Mouse (Mus musculus): ENCODE data around the gene Scn3b.

Gene Scn3b

DNA sequence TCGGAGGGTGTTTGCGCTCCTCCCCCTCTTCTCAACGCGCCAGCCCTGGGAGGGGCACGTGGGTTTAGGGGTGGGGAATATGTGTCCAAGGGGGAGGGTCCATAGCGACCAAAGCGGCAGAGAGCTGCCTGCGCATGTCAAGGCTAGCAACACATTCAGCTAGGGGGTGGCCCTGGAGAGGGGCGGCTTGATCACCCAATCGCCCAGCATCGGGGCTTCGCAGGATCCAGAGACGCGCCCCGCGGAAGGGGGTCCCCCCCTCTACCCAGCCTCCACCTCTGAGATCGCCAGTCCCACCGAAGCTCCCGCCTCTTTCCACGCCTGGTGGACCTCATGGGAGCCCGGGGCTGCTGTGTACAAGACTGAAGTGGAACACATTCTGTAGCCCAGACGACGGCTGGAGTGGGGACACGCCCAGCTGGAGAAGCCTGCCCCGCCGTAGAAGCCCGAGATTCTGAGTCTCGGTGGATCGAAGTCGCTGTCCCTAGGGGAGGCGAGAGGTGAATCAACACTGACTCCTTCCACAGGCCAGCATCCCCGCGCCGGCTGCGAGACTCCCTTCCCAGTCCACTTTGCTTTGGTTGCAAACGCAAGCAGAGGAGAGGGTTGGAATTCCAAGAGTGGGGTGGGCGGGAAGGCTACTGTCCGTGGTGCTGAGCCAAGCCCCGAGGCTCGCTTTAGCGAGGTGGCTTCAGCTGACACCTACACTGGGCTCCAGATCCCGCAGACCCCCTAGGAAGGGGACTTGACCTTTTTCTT lies at the start of gene Scn3b:
Gene Scn3b (plus strand): TSS at position 115 of the 759 bp plus-strand sequence.
- DNase-seq, result peak; percentile 74

DNA sequence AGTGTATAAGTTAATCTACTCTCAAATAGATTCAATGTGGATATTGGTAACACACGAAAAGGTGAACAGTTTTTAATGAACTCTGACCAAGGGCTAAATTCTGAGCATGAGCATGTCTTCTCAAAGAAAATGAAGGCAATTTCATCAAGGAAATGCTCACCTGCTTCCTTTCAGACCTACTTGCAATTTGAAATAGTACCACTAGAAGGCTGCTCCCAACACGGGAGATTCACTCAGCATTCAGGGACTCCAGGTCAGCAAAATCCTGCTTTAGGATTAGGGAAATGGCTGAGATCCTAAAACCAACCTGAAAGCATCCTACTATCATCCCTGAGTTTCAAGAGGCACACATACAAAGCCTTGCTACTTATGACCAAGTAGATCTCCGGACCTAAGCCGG lies 44.7 kb upstream of the Scn3b start:
- DNase-seq, result no peak

DNA sequence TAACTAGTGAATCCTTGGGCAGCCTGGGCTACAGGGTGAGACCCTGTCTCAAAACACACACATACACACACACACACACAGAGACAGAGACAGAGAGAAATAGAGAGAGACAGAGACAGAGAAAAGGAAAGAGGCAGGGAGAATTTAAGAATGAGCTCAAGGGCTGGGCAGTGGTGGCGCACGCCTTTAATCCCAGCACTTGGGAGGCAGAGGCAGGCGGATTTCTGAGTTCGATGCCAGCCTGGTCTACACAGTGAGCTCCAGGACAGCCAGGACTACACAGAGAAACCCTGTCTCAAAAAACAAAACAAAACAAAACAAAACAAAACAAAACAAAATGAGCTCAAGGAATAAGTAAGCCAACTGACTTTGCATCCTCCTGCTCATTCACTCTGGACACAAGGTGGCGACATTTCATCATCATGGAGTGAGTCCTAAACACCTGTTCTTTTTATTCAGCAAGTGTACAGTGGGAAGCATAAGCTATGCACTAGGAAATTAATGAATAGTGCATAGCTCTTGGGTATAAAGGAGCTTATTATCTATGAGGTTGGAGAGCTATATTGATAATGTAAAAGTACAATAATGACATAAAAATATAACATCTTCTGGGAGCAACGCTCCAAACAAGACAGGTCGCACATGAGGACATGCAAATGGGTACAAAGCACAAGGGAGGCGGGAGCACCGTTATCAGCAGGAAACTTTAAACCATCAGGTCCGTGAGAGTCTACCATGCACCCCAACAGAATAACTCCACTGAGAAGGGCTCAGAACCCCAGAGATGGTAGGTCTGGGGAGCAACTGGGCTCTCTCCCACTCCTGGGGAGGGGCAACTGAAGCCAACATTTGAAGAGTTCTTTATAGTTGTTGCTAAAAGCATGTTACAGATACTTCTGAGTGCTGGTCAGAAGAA lies 40.9 kb upstream of the Scn3b start:
- DNase-seq, result peak; percentile 70

DNA sequence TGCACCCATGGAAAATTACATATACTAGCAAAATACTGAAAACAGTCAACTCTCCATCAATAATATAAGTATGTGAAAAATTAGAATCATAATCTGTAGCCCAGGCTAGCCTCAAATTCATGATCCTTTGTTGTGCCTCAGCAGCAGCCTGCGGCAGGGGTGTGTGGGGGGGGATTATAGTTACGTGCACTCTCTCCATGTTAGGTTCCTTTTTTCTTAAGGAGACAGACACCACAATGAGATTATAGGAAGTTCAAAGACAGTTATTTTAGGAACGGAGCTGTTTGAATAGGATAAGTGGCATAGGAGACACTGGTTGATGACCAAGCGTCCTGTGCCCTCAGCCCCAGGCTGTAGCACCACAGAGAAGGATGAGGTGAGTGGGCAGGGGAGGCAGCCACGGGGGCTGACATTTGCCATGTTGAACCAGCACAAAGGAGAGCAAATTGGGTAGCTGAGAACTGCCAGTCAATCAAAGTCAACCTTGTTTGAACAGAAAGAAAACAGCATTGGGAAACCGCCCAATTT lies 40.1 kb upstream of the Scn3b start:
- no peak for DNase-seq

DNA sequence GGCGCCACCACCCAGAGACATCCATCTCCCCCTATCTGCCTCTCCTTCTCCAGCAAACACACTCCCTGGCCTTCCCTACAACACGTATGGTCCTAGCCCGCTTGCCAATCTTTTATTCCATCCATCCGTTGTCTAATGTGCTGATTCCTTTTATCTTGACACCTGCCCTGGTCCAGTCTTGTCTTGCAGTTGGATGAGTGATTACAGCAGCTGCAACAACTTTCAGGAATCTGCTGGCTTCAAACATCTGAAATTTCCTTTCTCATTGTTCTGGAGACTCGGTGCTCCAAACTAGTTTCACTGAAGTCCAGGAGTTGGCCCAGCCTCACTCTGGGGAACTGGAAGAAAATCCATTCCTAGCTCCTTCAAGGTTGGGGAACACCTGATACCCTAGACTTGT lies 39.5 kb upstream of the Scn3b start:
- DNase-seq, result no peak

DNA sequence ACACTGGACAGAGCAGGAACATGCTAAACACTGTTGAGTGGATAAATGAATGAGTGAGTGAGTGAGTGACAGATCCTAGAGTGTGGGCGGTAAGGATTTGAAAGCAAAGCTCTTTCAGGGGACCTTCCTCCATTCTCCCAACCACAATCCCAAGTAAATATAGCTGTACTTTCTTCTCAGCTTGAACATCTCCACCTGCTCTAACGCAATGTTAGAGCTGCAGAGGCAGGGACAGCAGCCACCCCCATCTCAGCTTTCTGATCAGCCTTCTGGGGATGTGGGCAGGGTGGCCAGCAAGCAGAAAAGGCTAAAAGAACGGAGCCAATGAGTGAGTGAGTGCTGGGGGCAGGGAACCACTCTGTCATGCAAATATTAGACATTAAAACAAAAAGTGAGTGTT lies 38.0 kb upstream of the Scn3b start:
- DNase-seq, result no peak

DNA sequence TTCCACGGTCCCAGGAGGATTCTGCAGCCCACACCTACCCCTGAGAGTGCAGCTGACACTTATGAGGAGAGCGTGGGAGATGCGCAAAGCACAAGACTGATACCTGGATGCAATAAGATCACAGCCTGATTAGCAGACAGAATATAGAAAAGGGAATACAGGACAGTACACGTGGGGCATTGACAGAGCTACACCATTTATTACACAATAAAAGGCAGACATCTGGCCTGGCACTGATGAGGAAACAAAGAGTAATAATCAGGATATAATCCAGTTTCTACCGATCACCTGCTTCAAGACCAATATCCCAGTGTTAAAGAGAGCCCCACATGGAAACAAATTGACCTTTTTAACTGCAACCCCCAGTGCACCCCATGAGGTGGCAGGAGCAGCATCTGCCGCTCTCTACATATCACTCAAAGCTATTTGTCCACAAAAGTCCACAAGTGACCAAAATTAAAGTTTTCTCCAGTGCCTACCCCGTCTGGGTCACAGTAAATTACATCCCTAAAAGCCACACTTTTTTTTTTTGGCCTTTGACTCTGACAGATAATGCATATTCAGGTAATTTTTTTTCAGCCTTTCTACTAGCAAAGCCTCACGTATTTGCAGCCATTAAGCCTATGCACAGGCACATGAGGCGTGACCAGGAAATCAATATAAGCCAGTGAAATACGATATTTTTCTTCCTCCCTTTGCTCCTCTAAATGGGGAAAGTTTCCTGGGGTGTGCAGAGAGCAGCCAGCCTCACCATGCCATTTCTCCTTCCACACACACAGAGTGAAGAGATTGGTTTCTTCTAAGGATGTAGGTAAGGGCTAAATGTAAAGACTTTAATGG lies 34.6 kb upstream of the Scn3b start:
- no peak for DNase-seq

DNA sequence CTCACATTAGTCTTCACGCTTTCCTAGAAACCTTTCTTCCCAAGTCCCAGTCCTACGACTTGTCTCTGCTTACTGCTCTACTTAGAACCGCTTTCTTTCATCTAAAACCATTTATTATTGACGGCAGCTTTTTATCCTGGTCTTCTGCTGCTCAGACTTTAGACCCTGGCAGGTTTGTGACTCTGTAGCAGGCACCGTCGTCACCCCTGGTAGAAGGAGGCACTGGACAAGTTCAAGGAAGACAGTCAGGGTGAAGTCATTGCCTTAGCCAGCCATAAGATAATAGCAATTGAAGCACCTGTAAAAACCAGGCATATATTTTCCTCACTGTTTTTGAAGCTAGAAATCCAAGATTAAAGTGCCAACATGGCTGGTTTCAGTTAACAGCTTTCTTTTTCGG lies 33.8 kb upstream of the Scn3b start:
- DNase-seq, result no peak

DNA sequence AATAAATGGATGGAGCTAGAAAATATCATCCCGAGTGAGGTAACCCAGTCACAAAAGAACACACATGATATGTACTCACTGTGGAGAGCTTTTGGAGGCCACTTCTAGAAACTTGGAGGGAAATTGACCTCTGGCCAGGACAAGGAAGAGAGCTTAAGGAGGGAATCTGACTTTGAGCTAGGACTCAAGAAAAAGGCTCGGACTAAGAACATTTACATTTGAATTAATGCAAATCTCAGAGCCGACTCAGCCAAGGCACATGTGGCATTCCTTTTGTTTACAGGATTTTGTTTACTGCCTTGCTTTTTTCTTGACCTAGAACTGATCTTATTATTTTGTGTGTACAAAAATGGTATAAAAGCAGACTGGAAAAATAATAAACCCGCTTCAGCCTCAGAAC lies 29.3 kb upstream of the Scn3b start:
- DNase-seq, result no peak

DNA sequence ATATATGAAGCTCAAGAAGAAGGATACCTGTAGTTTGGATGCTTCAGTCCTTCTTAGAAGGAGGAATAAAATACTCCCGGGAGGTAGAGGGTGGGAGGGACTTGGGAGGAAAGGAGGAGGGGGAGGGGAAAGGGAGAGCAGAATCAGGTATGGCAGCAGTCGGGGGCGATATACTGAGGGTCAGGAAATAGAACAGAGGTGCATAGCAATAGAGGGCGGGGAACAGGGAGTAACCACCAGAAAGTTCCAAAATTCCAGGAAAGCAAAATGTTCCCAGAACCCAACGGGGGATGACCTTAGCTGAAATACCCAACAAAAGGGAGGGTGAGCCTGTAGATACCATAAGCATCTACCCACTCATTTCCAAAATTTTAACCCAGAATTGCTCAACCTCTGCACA lies 28.7 kb upstream of the Scn3b start:
- no peak for DNase-seq

DNA sequence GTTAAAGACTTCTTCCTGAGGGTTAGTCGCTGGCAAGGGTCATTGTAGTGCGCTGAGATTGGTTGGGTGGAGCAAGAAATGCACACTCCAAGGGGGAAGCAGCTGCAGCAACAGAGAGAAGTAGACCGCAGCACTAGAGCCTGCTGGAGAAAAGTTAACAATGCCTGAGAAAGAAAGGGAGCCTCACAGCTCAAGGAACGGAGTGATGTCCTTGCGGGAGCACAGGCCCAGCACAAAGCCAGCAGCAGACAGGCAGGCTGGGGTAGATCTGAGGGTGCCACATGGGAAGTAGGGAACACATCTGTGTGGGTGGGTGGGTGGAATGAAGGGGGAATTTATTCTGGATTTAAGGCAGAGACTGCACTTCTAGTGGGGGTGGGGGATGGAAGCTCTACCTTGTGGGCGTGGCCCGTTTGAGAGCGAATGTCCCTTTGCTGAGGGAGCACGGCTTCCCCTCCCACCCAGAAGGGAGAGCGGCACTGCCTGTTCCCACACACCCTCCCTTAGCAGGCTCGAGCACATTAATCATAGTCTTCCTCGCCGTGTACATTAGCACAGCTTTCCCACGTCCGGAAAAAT lies 27.7 kb upstream of the Scn3b start:
- peak; percentile 50 for DNase-seq

DNA sequence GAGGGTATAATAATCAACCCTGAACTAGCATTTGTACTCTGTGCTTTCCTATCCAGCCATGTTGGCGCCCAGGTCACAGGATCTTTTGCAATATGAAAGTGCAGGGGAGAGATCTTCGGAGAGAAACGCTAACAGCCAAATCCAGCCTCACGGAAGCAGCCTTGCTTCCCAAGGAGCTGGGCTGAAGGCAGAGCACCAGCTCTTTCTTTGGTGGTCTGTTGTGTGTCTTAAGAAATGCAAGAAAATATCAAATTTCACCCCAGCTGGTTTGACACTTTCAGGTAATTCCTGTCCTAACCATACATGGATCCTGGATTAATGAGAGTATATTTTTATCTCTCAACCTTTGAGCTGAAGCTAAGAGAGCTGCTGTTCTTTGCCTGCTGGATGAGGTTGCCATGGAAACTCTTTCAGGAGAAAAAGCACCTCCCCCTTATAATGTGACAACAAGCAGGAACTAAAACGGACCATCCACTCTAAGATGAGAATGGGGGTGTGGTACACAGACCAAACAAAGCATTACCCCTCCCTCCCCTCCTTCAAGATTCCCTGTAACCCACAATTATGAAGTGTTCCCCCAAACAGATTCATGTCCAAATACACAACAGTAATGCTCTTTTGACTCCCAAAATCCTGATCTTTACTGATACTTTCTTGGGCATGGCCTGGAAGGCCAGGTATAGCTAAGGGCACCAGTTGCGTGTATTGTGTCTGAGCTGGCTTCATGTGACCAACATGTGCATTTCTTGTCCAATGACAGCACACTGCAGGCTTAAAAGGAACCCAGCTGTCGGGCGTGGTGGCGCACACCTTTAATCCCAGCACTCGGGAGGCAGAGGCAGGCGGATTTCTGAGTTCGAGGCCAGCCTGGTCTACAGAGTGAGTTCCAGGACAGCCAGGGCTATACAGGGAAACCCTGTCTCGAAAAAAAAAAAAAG lies 26.8 kb upstream of the Scn3b start:
- peak; percentile 16 for DNase-seq

DNA sequence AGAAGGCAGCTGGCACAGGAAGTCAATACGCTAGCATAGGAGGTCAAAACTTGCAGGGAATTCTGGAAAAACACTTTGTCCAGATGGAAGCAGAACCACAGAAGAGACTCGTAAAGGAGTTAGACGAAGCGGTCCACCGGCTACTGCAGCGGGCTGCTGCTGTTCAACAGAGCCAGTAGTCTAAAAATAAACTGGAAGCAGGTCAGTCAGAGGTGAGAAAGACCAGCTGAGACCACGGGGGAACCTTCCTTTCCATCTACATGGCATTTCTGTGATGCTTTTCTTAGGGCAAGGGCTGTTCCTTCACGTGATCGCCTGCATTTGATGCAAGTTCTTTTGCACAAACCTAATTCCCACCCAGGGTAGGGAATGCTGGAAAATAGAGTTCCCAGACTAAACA lies 23.6 kb upstream of the Scn3b start:
- DNase-seq, result no peak

DNA sequence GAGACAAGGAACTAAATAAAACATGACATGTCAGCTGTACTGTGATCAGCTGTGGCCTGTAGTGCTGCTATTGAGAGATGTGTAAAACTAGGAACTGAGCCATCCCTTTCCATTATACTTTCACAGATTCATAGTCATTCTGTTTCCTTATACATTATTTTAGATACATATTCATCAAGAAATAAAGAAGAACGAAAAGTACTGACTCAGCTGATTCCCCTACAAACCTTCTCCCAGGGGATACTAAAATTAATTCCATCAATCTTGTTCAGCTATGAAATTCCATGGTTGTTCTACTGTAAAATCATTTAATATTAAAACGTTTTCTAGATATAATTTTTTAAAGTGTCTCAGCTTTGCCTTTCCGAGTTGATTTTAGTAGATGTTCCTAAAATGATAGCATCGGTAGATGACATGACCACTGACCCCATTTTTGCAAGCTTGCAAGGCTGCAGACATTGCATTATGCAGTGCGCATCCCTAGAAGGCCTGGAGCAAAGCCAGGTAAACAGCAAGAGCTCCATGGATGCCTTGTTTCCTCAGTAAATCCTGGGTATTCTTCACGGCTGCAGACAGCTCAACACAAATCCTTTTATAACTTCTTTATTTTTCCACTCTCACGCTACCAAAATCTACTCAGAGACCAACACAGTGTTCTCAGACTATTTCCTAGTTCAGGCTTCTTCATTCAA lies 22.9 kb upstream of the Scn3b start:
- DNase-seq, result no peak

DNA sequence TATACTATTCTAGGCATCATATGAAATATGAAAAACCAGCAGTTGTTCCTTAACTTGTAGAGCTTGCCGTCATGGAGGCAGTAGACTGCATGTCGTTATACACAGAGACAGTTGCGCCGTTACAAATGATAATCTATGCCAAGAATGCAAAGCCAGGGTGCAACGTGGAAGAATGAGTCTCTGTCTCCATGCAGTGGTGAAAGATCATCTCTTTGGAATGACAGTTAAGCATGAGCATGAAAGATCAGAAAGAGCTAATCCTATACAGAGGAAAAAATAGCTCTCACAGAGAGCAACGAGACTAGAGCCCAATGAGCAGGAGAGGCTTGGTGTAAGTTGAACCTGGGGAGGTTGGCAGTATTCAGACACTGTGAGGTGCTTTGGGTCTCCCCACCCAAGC lies 22.3 kb upstream of the Scn3b start:
- DNase-seq, result no peak

DNA sequence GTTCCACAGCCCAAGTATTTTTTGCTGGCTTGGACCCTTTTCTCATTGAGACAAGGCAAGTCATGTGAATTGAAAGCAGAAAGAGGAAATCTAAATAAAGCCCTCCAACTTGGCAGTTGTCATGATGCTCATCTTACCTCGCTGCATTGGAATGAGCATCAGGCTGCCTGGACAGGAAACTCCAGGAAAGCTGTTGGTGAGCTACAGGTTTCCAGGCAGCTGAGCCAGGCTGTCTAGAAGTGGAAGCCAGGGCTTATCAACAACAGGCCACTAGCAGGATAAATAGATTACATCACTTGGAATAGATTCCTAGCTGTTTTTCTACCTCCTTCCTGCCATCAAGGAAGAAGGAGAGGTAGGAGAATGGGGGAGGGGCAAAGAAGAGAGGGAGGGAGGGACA lies 19.9 kb upstream of the Scn3b start:
- DNase-seq, result no peak

DNA sequence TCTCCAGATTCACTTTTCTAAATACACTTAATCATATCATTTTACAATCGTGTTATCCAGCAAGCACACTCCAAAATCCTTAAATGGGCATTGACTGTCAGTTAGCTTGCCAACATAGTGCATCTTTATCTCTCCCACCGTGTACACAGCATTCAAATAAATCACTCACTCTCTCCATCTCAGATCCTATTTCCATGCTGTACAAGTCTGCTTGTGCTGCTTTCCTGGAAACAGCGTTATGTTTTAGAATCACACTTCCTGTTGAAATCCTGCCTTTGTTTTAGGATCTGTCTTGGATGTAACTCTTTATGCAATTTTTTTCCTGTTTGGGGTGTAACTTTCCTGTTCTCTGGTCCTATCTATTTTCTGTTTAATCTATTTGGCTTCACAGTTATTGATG lies 16.6 kb upstream of the Scn3b start:
- no peak for DNase-seq

DNA sequence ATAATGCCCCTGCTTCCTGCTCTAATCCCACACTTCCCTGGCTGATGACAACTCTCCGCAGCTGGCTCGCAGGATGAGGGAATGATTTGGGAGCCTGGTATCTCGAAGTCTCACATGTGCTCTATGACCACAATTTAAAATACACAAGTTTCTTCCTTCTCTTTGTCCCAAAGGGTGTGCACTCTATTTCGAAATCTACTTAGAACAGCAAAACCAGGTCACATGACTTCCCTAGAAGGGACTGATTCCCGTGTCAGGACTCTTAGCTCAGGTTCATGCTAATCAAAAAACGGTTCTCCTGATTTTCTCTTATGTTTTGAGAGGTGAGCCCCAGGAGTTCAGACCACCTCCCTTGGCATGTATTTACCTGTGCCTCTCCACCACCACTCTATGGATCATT lies 5.1 kb upstream of the Scn3b start:
- DNase-seq, result no peak

DNA sequence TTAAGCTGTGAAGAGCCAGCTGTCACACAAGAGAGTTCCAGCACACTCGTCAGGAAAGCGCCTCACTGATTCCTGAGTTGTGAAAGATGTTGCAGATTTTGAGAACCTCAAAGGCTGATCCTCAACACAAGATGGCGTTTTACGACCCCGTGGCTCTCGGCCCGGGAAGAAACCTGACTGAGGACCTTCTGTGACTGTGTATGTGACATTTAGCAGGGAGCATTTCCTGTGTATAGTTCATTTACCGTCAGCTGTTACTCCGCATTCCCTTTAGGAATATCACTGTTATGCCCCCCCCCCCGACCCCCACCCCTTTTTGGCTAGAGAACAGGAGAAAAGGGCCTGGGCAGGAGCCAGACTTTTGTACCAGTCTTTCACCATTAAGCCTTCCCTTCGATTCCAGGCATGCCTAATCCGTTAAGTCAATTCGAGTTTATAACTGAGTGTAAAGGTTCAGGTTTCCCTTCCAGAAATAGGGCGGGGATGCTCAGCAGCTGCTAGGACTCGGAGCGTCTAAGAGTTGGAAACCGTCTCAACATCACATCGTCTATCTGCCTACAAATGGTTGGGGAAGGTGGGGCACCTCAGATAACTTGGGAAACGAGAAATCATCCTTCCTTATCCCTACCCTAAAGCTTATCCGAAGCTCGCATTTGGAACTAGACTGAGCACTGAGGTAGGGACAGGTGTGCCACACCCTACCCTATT lies 823 bp upstream of the Scn3b start:
- peak; percentile 13 for DNase-seq

DNA sequence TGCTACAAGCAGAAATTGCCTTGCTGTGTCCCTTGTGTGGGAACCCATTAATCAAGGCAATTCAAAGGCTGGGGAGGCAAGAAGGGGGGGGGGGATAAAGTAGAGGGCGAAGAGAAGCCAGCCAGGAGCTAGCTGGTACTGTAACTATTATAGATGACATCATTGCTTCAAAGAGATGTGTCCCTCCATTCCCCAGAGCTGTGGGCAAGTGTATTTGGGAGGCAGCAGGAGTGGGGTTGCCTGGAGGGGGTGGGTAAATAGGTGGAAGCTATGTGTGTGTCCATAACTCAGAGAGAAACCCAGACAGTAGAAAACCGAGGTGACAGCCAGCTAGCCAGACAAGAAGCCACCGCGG lies 292 bp upstream of the Scn3b start:
- no peak for DNase-seq

Measured in kidney, postnatal 10 days (tissue).